Mouse (Mus musculus) liver, adult 2 months (tissue): ENCODE measurements around the gene Aox2.

Experiments used
- CTCF ChIP-seq: fragments of 200-500 bp; IDR thresholded peaks from 2 replicates; pipeline ENCODE4 v1.5.1; 2011; ENCODE audit warnings: low read depth, low read length, control low read depth
- POLR2A ChIP-seq: fragments of 200-500 bp; IDR thresholded peaks from 2 replicates; pipeline ENCODE4 v1.6.1; 2011; ENCODE audit warnings: low read length, control low read depth; ENCODE audit not compliant: insufficient read depth; ENCODE audit errors: extremely low read depth

DNA sequence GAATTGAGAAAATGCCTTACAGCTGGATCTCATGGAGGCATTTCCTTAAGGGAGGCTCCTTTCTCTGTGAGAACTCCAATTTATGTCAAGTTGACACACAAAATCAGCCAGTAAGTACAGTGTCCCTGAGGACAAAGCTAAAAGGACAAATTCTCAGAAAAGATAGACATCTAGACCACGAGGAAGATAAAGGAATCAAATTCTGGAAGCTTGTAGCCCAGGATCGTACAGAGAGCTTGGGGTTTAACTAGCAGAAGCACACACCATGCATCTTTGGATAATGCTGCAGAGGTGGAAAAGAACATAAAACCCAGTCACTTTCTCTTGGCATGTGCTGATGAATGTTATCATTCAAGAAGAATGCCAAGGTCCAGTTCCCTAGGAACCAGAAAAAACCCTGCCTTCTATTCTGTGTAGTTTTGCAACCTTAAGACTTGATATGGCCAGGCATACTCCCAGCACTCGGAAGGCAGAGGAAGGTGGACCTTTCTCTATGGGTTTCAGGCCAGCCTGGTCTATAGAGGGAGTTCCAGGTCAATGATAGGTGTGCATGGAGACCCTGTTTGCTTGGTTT lies 97.5 kb downstream of the Aox2 start:
- TF ChIP-seq CTCF = no peak
- no peak for TF ChIP-seq POLR2A
